In genomic region chr2:84980188-84980587, GRCm38 (mm10) we compare ENCODE assay signal across 32 mouse cellular contexts. TPM values are rescaled to one million over a fixed set of nuclear protein-coding genes. Genes with fewer than 3 reads are reported as not detected.
DNase-seq lines count a peak whose midpoint lies in the region; ATAC-seq and TF ChIP-seq lines count a peak whose summit lies in the region.
"Had no signal": no experiment of that assay in that cellular context is flagged by ENCODE, and none has a peak within 500 bp of the region (broad histone marks: within the 10 kb centered on the region; RNA-seq: fewer than 3 reads in every experiment).

Gene Prg2, plus strand, starts transcription at chr2:84980461.

- no peak within 1 kb of the TSS for H3K9ac ChIP-seq in liver, embryonic 13.5 days
- no peak within 1 kb of the TSS for H3K9ac ChIP-seq in forebrain, postnatal 0 days
- H3K9ac ChIP-seq: embryonic facial prominence, embryonic 13.5 days; hindbrain, embryonic 14.5 days; limb, embryonic 15.5 days; midbrain, embryonic 12.5 days had no signal

- H3K36me3 ChIP-seq in liver, embryonic 13.5 days = no peaks in the 10 kb centered on the region
- no peaks in the 10 kb centered on the region for H3K36me3 ChIP-seq in forebrain, postnatal 0 days (ENCODE audit: insufficient read depth)
- H3K36me3 ChIP-seq: embryonic facial prominence, embryonic 13.5 days; limb, embryonic 15.5 days; midbrain, embryonic 12.5 days had no signal

- DNase-seq in MEL-GATA-1-ER (ENCODE audit: extremely low read depth, low read depth) = peak; percentile 58
- no peak for DNase-seq in liver, embryonic 13.5 days
- no peak for DNase-seq in adrenal gland, postnatal 10 days
- no peak for DNase-seq in forebrain, postnatal 0 days
- no peak for DNase-seq in testis, postnatal 10 days (ENCODE audit: low spot score)
- DNase-seq: adrenal gland, adult 2 months; cerebellum, adult 2 months; cerebellum, postnatal 25 days; embryo, embryonic 11 days; gastrocnemius, postnatal 10 days; heart, adult 2 months; kidney, adult 18-20 months; layer of hippocampus, adult 9-11 months; right cerebral cortex, postnatal 25 days; spleen, adult 18-20 months; thymus, postnatal 25 days had no signal

- no peak for TF ChIP-seq CTCF in forebrain, postnatal 0 days (IDR thresholded peaks at IDR 0.05; ENCODE audit: low read depth)

- H3K4me2 ChIP-seq in liver, embryonic 13.5 days = no peak within 1 kb of the TSS
- no peak within 1 kb of the TSS for H3K4me2 ChIP-seq in forebrain, postnatal 0 days (ENCODE audit: low read depth)
- H3K4me2 ChIP-seq: embryonic facial prominence, embryonic 13.5 days; hindbrain, embryonic 14.5 days; limb, embryonic 15.5 days; midbrain, embryonic 12.5 days had no signal

- WGBS in liver, embryonic 13.5 days (ENCODE audit: insufficient replicate concordance) = 27% methylated on average over 1 of the region's 1 CpGs
- 37% methylated on average over 1 of the region's 1 CpGs for WGBS in forebrain, postnatal 0 days

- ATAC-seq in erythroblast, adult 5-6 weeks (replicated peaks; ENCODE audit: low FRiP score, poor library complexity, severe bottlenecking) = no peak
- no peak for ATAC-seq in liver, embryonic 13.5 days (ENCODE audit: low read depth)
- ATAC-seq in megakaryocyte progenitor cell, adult 5-6 weeks (replicated peaks; ENCODE audit: poor library complexity) = peak; percentile 54
- ATAC-seq in forebrain, postnatal 0 days = no peak
- ATAC-seq: forebrain, embryonic 14.5 days; inflammation-experienced regulatory T-cells, adult 6 months had no signal

- peaks cover 30% of the 10 kb centered on the region for H3K27me3 ChIP-seq in liver, embryonic 13.5 days
- no peaks in the 10 kb centered on the region for H3K27me3 ChIP-seq in forebrain, postnatal 0 days (ENCODE audit: insufficient read depth, low read length)
- H3K27me3 ChIP-seq: embryonic facial prominence, embryonic 13.5 days; limb, embryonic 15.5 days; midbrain, embryonic 12.5 days had no signal

- H3K4me1 ChIP-seq in liver, embryonic 13.5 days (replicated peaks) = no peaks in the 10 kb centered on the region
- no peaks in the 10 kb centered on the region for H3K4me1 ChIP-seq in forebrain, postnatal 0 days (ENCODE audit: insufficient read depth)
- H3K4me1 ChIP-seq: embryonic facial prominence, embryonic 13.5 days; limb, embryonic 15.5 days; midbrain, embryonic 12.5 days had no signal

- no peak within 1 kb of the TSS for H3K27ac ChIP-seq in liver, embryonic 13.5 days
- H3K27ac ChIP-seq in forebrain, postnatal 0 days (ENCODE audit: low read depth, low read length) = no peak within 1 kb of the TSS
- H3K27ac ChIP-seq: embryonic facial prominence, embryonic 13.5 days; heart, adult 2 months; hindbrain, embryonic 14.5 days; limb, embryonic 15.5 days; macrophage; midbrain, embryonic 12.5 days had no signal

- H3K4me3 ChIP-seq in liver, embryonic 13.5 days (replicated peaks) = no peak within 1 kb of the TSS
- H3K4me3 ChIP-seq in forebrain, postnatal 0 days (ENCODE audit: low read depth, low read length) = no peak within 1 kb of the TSS
- H3K4me3 ChIP-seq: embryonic facial prominence, embryonic 13.5 days; heart, adult 2 months; limb, embryonic 15.5 days; midbrain, embryonic 12.5 days had no signal

- no peaks in the 10 kb centered on the region for H3K9me3 ChIP-seq in liver, embryonic 13.5 days (replicated peaks)
- no peaks in the 10 kb centered on the region for H3K9me3 ChIP-seq in forebrain, postnatal 0 days (ENCODE audit: low read length)
- H3K9me3 ChIP-seq: embryonic facial prominence, embryonic 13.5 days; limb, embryonic 15.5 days; midbrain, embryonic 12.5 days had no signal

RNA-seq across cellular contexts. Expression of gene Prg2, which starts in this region (rescaled TPM):
- 140 and 215 TPM in 2 replicates for total RNA-seq in erythroblast, adult 5-6 weeks (2015; ENCODE audit: low replicate concordance)
- total RNA-seq in erythroblast, adult 5-6 weeks (2017; ENCODE audit: low replicate concordance) = 429 and 503 TPM in 2 replicates
- polyA plus RNA-seq in liver, embryonic 13.5 days (2015; fragmentation: Nextera tagmentation; extraction: Ambion mirVana) = 59.8 and 60.0 TPM in 2 replicates
- 43.2 and 74.2 TPM in 2 replicates for total RNA-seq in megakaryocyte progenitor cell, adult 5-6 weeks (2015)
- total RNA-seq in megakaryocyte progenitor cell, adult 5-6 weeks (2017) = 135 and 270 TPM in 2 replicates
- total RNA-seq in adrenal gland, postnatal 10 days (2021) = 10 to 100 TPM in 1 of 2 experiments, 1 to 10 TPM in 1; 5.4 to 14.4 TPM
- not detected in 2 replicates for total RNA-seq in forebrain, postnatal 0 days (2014; rRNA removed)
- polyA plus RNA-seq in forebrain, postnatal 0 days (2015; fragmentation: Nextera tagmentation; extraction: Ambion mirVana) = not detected in 2 replicates
- total RNA-seq: adrenal gland, adult 2 months; heart, adult 2 months; heart, postnatal 25 days; left cerebral cortex, adult 18-20 months; left cerebral cortex, postnatal 25 days had no signal
- polyA plus RNA-seq: adrenal gland, adult 2 months; forebrain, embryonic 14.5 days; heart, embryonic 14.5 days; hindbrain, embryonic 14.5 days; kidney, embryonic 16.5 days; lung, embryonic 16.5 days; midbrain, embryonic 12.5 days; stomach, embryonic 14.5 days had no signal

Comparison
In these comparisons a context has a peak if more than half of its experiments do, and no peak if none do; other contexts are left out.
1. RNA of gene Prg2 (polyA plus RNA-seq): 59.8 to 60.0 TPM in liver, embryonic 13.5 days; not detected in forebrain, postnatal 0 days; every median in the first group is over 10 times any median in the second.